Mouse (Mus musculus) midbrain, postnatal 0 days (tissue): ENCODE results near the gene Maml3. TPM values are rescaled to one million over a fixed set of nuclear protein-coding genes. Genes with fewer than 3 reads are reported as not detected.

Experiments
- ATAC-seq: fragments of 200-750 bp; cut with Nextera tagmentation; 2 replicates; pipeline ENCODE4 v1.8.0; 2017; ENCODE audit warnings: moderate number of reproducible peaks, mild to moderate bottlenecking, moderate TSS enrichment, moderate library complexity; ENCODE audit not compliant: low FRiP score
- DNase-seq: peaks from one replicate; pipeline ENCODE4 v3.0.0-alpha.2; 2015; ENCODE audit warnings: low spot score
- H3K27ac ChIP-seq: fragments of 300-500 bp; sonication (generic); 2 replicates; pipeline ENCODE4 v1.5.1; 2014; ENCODE audit warnings: low read depth, mild to moderate bottlenecking, low read length, mixed read lengths
- H3K27me3 ChIP-seq: fragments of 300-500 bp; sonication (generic); 2 replicates; pipeline ENCODE4 v1.6.1; 2014; ENCODE audit warnings: low read length, control low read depth, mixed read lengths; ENCODE audit not compliant: insufficient read depth
- H3K36me3 ChIP-seq: fragments of 300-500 bp; sonication (generic); 2 replicates; pipeline ENCODE4 v1.6.1; 2014; ENCODE audit warnings: low read length, control low read depth, mixed read lengths; ENCODE audit not compliant: insufficient read depth
- H3K4me1 ChIP-seq: fragments of 300-500 bp; sonication (generic); 2 replicates; pipeline ENCODE4 v1.6.1; 2014; ENCODE audit warnings: mild to moderate bottlenecking, control low read depth, antibody characterized with exemption, low read length, mixed read lengths; ENCODE audit not compliant: insufficient read depth
- H3K4me2 ChIP-seq: fragments of 300-500 bp; sonication (generic); 2 replicates; pipeline ENCODE4 v1.6.1; 2014; ENCODE audit warnings: low read depth, mild to moderate bottlenecking, low read length, mixed read lengths; ENCODE audit not compliant: poor library complexity, severe bottlenecking
- H3K4me3 ChIP-seq: fragments of 300-500 bp; sonication (generic); 2 replicates; pipeline ENCODE4 v1.5.1; 2014; ENCODE audit warnings: low read depth, mild to moderate bottlenecking, low read length, moderate library complexity
- H3K9ac ChIP-seq: fragments of 300-500 bp; sonication (generic); replicated peaks from 2 replicates; pipeline ENCODE4 v1.6.1; 2014; ENCODE audit warnings: mild to moderate bottlenecking, low read length, moderate library complexity, mixed read lengths; ENCODE audit not compliant: poor library complexity, severe bottlenecking
- H3K9me3 ChIP-seq: fragments of 300-500 bp; sonication (generic); 2 replicates; pipeline ENCODE4 v1.6.1; 2016; ENCODE audit warnings: low read length, control low read depth
- CTCF ChIP-seq: IDR thresholded peaks from 2 replicates; pipeline ENCODE4 v1.5.1; 2016; ENCODE audit warnings: antibody characterized with exemption, mild to moderate bottlenecking
- WGBS: fragments of 180-500 bp; shearing (Covaris S2); extraction: QIAGEN DNeasy Blood & Tissue Kit; methylation state at CpG from one replicate; pipeline ENCODE4 v1.1.7; 2014; 5-methylcytosine and 5-hydroxymethylcytosine counted together
- polyA plus RNA-seq: library from polyadenylated mRNA; unstranded; fragments of >200 nt; fragmentation: Nextera tagmentation; extraction: Ambion mirVana; gene quantifications from 2 replicates; pipeline ENCODE4 v1.2.1, GENCODE M21; 2015
- total RNA-seq: library from RNA; depleted of rRNA; stranded (reverse); fragments of >200 nt; gene quantifications from 2 replicates; pipeline ENCODE4 v1.2.3, GENCODE M21; 2014

Maml3 gene
- total and polyA plus RNA-seq, 2 experiments from 2014 or later, result 3.9 to 20.2 TPM

DNA sequence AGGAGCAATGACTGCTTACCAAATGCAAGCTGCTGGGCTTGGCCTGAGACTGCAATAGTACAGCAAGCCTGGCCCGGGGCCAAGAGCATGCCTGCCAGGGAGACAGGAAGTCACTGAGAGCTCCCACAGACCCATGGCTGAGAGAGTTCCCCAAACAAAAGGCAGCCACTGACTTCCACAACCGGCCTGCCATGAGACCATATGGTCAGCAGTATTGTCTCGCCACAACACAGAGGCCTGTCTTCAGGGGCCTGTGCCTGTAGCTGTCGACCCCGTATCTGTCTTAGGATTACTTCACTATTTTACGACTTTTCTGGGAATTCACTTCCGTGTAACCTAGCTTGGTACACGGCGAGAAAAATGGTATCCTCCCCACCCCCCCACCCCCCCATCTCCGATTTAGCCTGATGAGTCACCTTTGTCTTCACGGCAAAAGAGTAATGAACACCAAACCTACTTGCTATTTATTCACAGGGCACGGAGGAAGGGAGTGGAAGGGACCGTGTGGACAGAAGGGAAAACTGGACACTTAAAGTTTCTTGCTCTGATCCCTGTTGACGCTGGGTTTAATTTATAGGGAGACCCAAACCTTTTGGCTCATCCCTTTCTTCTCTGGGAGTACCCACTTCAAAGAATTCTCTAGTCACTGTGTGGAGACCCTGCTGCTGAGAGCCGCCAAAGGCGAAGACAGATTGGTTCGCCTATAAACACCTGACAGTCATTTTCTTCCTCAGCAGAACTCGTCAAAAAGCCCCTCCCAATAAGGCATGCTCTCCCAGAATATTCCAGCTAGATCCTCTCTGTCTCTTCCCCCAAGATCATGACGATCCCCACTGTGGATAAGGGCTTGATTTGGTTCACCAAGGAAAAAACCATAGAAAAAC lies 16.2 kb downstream of the Maml3 start:
- no peaks in the 10 kb centered on the region for H3K27me3 ChIP-seq
- H3K4me2 ChIP-seq, result peak overlapping the region; percentile 36
- H3K9me3 ChIP-seq, result no peaks in the 10 kb centered on the region
- H3K4me3 ChIP-seq, result no peak overlapping the region
- H3K4me1 ChIP-seq, result peaks cover 14% of the 10 kb centered on the region; the same call in 1 of the 2 replicates
- peak overlapping the region; percentile 33; the same call in 1 of the 2 replicates for H3K9ac ChIP-seq
- DNase-seq (peak; percentile 97), ATAC-seq (peak; percentile 80)
- peak overlapping the region; percentile 67; the same call in 1 of the 2 replicates for H3K27ac ChIP-seq
- WGBS, result 22% methylated on average over 19 of the region's 19 CpGs
- no peaks in the 10 kb centered on the region for H3K36me3 ChIP-seq
- no peak for TF ChIP-seq CTCF

DNA sequence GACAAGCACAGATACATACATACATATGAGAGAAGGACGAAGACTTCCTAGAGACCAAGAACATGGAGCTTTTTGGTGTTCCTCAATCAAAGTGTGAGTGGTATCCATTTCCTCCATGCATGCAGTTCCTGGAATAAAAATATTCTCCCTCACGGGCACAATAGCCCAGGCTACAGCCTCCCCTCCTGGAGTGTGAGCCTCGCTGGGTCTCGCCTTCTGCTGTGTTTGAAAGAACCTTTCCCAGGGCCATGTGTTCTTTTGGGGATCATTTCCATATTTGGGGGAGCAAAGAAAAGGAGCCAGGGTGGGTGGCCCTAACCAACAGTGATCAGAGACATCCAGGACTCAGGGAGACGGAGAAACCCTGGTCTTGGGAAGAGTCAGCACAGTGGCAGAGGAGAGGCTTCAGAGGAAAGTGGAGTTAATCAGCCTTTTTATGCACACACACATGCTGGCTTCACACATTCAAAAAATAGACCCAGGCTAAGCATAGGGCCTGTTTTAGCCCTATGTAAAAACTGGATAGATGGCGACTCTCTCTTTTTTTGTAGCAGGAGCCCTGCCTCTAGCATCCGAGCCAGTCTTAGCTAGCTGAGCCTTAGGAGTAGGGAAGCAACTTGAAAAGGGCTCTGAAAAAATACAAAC lies 17.1 kb downstream of the Maml3 start:
- Histone ChIP-seq H3K27me3 (no peaks in the 10 kb centered on the region), H3K36me3 (no peaks in the 10 kb centered on the region), H3K4me3 (no peak overlapping the region), H3K4me1 (peaks cover 14% of the 10 kb centered on the region; the same call in 1 of the 2 replicates), H3K9me3 (no peaks in the 10 kb centered on the region), H3K9ac (no peak overlapping the region), H3K27ac (peak overlapping the region; percentile 67), H3K4me2 (no peak overlapping the region)
- no peak for TF ChIP-seq CTCF
- ATAC-seq (no peak; the same call in 1 of the 2 replicates), DNase-seq (no peak)
- WGBS, result 41% methylated on average over 7 of the region's 7 CpGs

DNA sequence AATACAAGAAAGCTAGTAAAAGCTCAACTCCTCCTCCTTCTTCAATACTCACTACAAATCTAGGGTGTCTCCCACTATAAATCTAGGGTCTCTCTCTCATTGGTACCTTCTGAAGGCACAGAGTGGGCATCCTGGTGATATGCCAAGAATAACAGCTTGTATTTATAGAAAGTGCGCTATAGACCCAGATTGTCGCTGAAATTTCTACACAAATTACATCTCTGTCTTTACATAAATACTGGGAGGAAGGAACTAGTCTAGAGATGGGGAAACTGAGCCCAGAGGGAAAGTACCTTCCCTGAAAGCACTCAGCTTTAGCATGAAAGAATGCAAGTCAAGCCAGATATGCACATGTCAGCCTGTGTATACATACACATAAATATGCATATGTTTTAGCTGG lies 26.1 kb downstream of the Maml3 start:
- Histone ChIP-seq H3K36me3 (no peaks in the 10 kb centered on the region), H3K4me1 (no peaks in the 10 kb centered on the region), H3K4me2 (no peak overlapping the region), H3K4me3 (no peak overlapping the region), H3K27ac (no peak overlapping the region), H3K9me3 (no peaks in the 10 kb centered on the region), H3K9ac (no peak overlapping the region), H3K27me3 (no peaks in the 10 kb centered on the region)
- TF ChIP-seq CTCF, result no peak
- WGBS, result 91% methylated on average over 2 of the region's 2 CpGs
- no peak for DNase-seq
- ATAC-seq, result no peak

DNA sequence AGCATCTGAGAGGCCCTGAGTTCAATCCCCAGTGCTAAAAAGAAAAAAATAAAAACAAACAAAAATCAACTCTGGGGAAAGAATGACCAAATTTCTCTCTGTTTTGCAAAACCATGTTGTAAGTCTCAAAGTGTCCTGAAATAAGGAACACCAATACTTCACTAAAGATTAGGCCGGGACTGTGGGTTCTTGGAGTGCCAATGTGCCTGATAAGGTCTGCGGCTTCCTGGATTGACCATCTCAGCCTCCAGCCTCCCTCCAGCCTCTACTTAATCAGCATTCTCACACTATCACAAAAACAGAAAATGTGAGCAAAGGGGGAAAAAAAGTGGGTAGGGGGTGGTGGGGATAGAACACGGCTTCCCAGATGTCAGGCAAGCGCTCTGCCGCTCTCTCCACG lies 30.9 kb downstream of the Maml3 start:
- WGBS, result 77% methylated on average over 6 of the region's 6 CpGs
- Histone ChIP-seq H3K4me3 (no peak overlapping the region), H3K27me3 (no peaks in the 10 kb centered on the region), H3K27ac (no peak overlapping the region), H3K9ac (no peak overlapping the region), H3K4me1 (no peaks in the 10 kb centered on the region; the same call in 1 of the 2 replicates), H3K4me2 (no peak overlapping the region), H3K36me3 (no peaks in the 10 kb centered on the region), H3K9me3 (no peaks in the 10 kb centered on the region)
- DNase-seq (no peak), ATAC-seq (no peak)
- no peak for TF ChIP-seq CTCF

DNA sequence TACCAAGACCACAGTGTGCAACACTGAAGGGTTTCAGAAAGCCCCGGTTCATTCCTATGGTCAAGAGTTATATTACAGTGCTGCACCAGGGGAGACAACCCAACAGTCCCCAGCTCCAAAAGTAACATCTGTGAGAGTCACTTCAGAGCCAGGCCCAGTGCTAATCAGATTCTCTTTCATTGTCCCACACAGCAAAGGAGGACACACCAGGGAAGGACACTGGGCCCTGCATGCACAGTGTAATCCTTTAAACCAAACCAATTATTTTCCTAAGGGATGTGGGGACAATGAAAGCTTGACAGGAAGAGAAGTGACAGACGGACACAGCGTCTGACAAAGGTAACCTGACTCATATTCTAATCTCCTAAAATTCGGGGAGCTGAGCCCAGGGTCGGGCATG lies 32.9 kb downstream of the Maml3 start:
- Histone ChIP-seq H3K4me1 (no peaks in the 10 kb centered on the region; the same call in 1 of the 2 replicates), H3K4me2 (no peak overlapping the region), H3K27ac (no peak overlapping the region), H3K9me3 (no peaks in the 10 kb centered on the region), H3K4me3 (no peak overlapping the region), H3K36me3 (no peaks in the 10 kb centered on the region), H3K27me3 (no peaks in the 10 kb centered on the region), H3K9ac (no peak overlapping the region)
- ATAC-seq (no peak), DNase-seq (no peak)
- no peak for TF ChIP-seq CTCF
- WGBS, result 38% methylated on average over 5 of the region's 5 CpGs

DNA sequence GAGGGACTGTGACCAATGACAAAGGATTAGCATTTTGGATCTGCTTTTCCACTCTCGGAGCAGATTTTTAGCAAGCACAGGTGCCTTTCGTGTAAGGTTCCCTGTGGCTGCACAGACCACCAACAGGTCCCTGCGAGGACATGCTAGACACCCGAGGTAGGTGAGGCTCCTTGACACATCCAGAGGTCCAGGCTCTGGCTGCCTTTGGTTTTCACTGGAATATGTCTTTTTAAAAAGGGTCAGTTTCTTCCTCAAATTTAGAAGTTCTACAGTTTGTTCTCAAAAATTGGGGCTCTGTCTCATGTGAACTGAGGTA lies 34.8 kb downstream of the Maml3 start:
- no peak for DNase-seq
- Histone ChIP-seq H3K9ac (peak overlapping the region; percentile 33; the same call in 1 of the 2 replicates), H3K4me3 (peak overlapping the region; percentile 19), H3K27ac (0 out of 2 replicates have a peak overlapping the region, but pooled peaks have one; percentile 59), H3K4me2 (peak overlapping the region; percentile 48), H3K9me3 (no peaks in the 10 kb centered on the region), H3K4me1 (no peaks in the 10 kb centered on the region; the same call in 1 of the 2 replicates), H3K27me3 (no peaks in the 10 kb centered on the region), H3K36me3 (no peaks in the 10 kb centered on the region)
- WGBS, result 2% methylated on average over 4 of the region's 4 CpGs
- no peak for TF ChIP-seq CTCF
- no peak for ATAC-seq
